Mouse (Mus musculus) kidney, embryonic 14.5 days (tissue): ENCODE results near the gene Gvin1. TPM values are rescaled to one million over a fixed set of nuclear protein-coding genes. Genes with fewer than 3 reads are reported as not detected.
"Not testable (repeated sequence)": the region's sequence is repeated elsewhere in the genome, so short reads cannot be mapped to it uniquely, and the experiment has no call there.

Experiments used
- ATAC-seq: fragments of 200-750 bp; cut with Nextera tagmentation; 2 replicates; pipeline ENCODE4 v1.8.0; 2017; ENCODE audit warnings: moderate number of reproducible peaks, mild to moderate bottlenecking, moderate TSS enrichment, moderate library complexity; ENCODE audit not compliant: low FRiP score, low TSS enrichment
- H3K27ac ChIP-seq: fragments of 300-500 bp; sonication (generic); 2 replicates; pipeline ENCODE4 v1.5.1; 2014; ENCODE audit warnings: low read depth, mild to moderate bottlenecking, low read length, moderate library complexity, mixed read lengths
- H3K27me3 ChIP-seq: fragments of 300-500 bp; sonication (generic); 2 replicates; pipeline ENCODE4 v1.6.1; 2014; ENCODE audit warnings: mild to moderate bottlenecking, low read length; ENCODE audit not compliant: control insufficient read depth, insufficient read depth
- H3K36me3 ChIP-seq: fragments of 300-500 bp; sonication (generic); 2 replicates; pipeline ENCODE4 v1.6.1; 2014; ENCODE audit warnings: low read length, mixed read lengths; ENCODE audit not compliant: control insufficient read depth, insufficient read depth
- H3K4me1 ChIP-seq: fragments of 300-500 bp; sonication (generic); 2 replicates; pipeline ENCODE4 v1.6.1; 2014; ENCODE audit warnings: low read length, mixed read lengths; ENCODE audit not compliant: control insufficient read depth, insufficient read depth
- H3K4me2 ChIP-seq: fragments of 300-500 bp; sonication (generic); replicated peaks from 2 replicates; pipeline ENCODE4 v1.6.1; 2014; ENCODE audit warnings: low read depth, mild to moderate bottlenecking, low read length
- H3K4me3 ChIP-seq: fragments of 300-500 bp; sonication (generic); 2 replicates; pipeline ENCODE4 v1.5.1; 2014; ENCODE audit warnings: mild to moderate bottlenecking, low read length
- H3K9ac ChIP-seq: fragments of 300-500 bp; sonication (generic); 2 replicates; pipeline ENCODE4 v1.6.1; 2014; ENCODE audit warnings: low read depth, mild to moderate bottlenecking, low read length, moderate library complexity
- H3K9me3 ChIP-seq: fragments of 300-500 bp; sonication (generic); 2 replicates; pipeline ENCODE4 v1.6.1; 2016; ENCODE audit warnings: low read length; ENCODE audit not compliant: control insufficient read depth
- WGBS: fragments of 180-500 bp; shearing (Covaris S2); extraction: QIAGEN DNeasy Blood & Tissue Kit; methylation state at CpG from one replicate; pipeline ENCODE4 v1.1.7; 2014; 5-methylcytosine and 5-hydroxymethylcytosine counted together
- polyA plus RNA-seq: library from polyadenylated mRNA; unstranded; fragments of >200 nt; fragmentation: Nextera tagmentation; extraction: Ambion mirVana; gene quantifications from 2 replicates; pipeline ENCODE4 v1.2.1, GENCODE M21; 2014

Gvin1 gene
- polyA plus RNA-seq = 0.55 TPM in 1 of 2 replicates, not detected in the other

DNA sequence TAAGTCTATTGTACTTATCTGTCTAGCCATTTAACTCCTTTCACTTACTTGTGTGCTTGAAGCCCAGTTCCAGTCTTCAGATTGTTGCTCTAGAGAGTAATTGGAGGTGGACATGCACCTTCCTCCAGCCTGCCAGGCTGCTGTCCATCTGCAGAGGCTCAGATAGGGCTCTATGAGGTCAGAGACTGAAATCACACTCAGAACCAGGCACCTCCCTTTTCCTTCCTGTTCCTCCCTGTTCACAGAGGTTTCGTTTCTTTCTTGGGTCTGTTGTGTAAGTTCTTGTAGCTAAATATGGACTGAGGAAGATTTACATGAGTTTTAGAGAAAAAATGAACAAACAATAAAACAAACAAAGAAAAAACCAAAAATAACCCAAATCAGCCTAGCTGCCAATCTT lies at the start of gene Gvin1:
Gene Gvin1, minus strand, starts transcription at position 150 of the 400 bp plus-strand sequence.
- H3K27me3 ChIP-seq, H3K9ac ChIP-seq, H3K4me2 ChIP-seq, H3K27ac ChIP-seq, H3K9me3 ChIP-seq, H3K36me3 ChIP-seq, ATAC-seq, H3K4me3 ChIP-seq, H3K4me1 ChIP-seq: not testable (repeated sequence)
- WGBS = 54% methylated on average over 1 of the region's 1 CpGs

DNA sequence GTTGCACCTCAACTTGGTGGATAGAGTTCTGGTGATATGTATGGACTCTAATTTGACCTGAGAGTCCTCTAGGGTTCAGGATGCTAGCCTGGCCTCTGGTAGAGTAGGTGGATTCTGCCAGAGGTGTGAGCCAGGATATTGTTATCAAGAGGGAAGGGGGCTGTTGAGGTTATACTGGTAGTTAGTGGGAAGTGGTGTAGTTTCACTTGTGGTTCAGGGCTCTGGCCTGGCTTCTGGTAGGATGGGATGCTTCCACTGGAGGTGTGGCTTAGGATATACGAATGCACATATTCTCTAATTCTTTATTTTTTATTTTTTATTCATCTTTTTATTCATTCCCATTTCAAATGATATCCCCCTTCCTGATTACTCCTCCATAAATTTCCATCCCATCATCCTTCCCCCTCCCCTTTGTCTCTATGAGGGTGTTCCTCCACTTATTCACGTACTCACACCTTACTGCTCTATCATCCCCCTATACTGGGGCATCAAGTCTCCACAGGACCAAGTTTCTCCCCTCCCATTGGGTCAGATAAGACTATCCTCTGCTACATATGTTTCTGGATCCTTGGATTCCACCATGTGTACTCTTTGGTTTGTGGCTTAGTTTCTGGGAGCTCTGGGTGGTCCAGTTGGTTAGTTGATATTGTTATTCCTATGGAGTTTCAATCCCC lies 36.9 kb upstream of the Gvin1 start:
- 80% methylated on average over 2 of the region's 2 CpGs for WGBS
- H3K36me3 ChIP-seq = no peaks in the 10 kb centered on the region
- H3K4me3 ChIP-seq = no peak overlapping the region
- no peak for ATAC-seq
- no peaks in the 10 kb centered on the region for H3K4me1 ChIP-seq
- H3K27ac ChIP-seq = no peak overlapping the region
- H3K27me3 ChIP-seq = no peaks in the 10 kb centered on the region
- no peak overlapping the region for H3K4me2 ChIP-seq
- no peak overlapping the region for H3K9ac ChIP-seq
- no peaks in the 10 kb centered on the region for H3K9me3 ChIP-seq

DNA sequence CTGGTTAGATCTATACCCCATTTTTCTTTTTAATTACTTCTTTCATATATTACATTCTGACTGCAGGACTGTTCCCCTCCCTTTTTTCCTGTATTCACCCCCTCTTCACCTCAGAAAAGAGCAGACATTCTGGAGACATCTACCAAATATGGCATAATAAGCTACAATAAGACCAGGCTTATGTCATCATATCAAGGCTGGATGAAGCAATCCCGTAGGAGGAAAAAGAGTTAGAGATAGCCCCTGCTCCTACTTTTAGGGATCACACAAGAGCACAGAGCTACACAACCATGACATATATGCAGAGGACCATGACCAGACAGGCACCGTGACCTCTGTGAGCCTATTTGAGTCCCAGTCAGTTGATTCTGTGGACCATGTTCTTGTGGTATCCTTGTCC lies 33.8 kb upstream of the Gvin1 start:
- Histone ChIP-seq H3K9me3 (no peaks in the 10 kb centered on the region), H3K27ac (no peak overlapping the region), H3K9ac (no peak overlapping the region), H3K27me3 (no peaks in the 10 kb centered on the region), H3K36me3 (no peaks in the 10 kb centered on the region), H3K4me2 (no peak overlapping the region), H3K4me1 (no peaks in the 10 kb centered on the region), H3K4me3 (no peak overlapping the region)
- WGBS = 88% methylated on average over 2 of the region's 2 CpGs
- ATAC-seq = no peak

DNA sequence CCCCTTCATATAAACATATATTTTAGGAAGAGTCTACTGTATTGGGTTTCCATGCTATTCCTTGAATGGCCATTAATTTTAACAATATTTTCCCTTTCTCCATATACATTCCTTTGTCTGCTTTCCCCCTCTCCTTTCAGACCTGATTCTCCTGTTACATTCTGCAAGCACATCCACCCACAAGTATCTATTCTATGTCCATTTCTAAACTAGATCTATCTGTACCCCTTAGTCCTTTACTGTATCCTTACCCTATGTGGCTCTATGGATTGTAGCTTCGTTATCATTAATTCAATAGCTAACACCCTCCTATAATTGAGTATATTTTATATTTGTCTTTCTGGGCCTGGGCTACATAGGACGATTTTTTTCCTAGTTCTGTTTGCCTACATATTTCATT lies 33.1 kb upstream of the Gvin1 start:
- H3K4me2 ChIP-seq = no peak overlapping the region
- no peaks in the 10 kb centered on the region for H3K4me1 ChIP-seq
- no peaks in the 10 kb centered on the region for H3K27me3 ChIP-seq
- no peak overlapping the region for H3K9ac ChIP-seq
- no peak overlapping the region for H3K4me3 ChIP-seq
- 79% methylated on average over 2 of the region's 2 CpGs for WGBS
- ATAC-seq = no peak
- no peaks in the 10 kb centered on the region for H3K36me3 ChIP-seq
- H3K27ac ChIP-seq = no peak overlapping the region
- H3K9me3 ChIP-seq = no peaks in the 10 kb centered on the region

DNA sequence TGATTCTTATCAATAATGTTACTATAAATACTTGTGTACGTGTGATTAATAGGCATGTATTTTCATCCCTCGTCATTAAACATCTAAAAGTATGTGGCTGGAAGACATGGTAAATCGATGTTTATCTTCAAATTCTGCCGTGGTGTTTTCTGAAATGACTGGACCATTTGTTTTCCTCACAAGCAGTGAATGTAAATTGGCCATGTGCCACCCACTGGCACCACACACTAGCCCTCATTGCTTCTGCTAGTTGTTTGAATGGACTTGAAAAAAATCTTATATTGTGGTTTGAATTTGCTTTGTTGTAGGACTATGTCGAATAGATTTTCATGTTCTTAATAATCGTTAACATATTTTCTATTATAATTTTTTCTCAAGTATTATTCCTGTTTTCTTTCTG lies 30.5 kb upstream of the Gvin1 start:
- H3K9me3 ChIP-seq = no peaks in the 10 kb centered on the region
- no peaks in the 10 kb centered on the region for H3K27me3 ChIP-seq
- H3K4me1 ChIP-seq = no peaks in the 10 kb centered on the region
- H3K9ac ChIP-seq = no peak overlapping the region
- H3K36me3 ChIP-seq = no peaks in the 10 kb centered on the region
- no peak overlapping the region for H3K4me2 ChIP-seq
- 84% methylated on average over 6 of the region's 6 CpGs for WGBS
- H3K4me3 ChIP-seq = no peak overlapping the region
- ATAC-seq = no peak
- no peak overlapping the region for H3K27ac ChIP-seq

DNA sequence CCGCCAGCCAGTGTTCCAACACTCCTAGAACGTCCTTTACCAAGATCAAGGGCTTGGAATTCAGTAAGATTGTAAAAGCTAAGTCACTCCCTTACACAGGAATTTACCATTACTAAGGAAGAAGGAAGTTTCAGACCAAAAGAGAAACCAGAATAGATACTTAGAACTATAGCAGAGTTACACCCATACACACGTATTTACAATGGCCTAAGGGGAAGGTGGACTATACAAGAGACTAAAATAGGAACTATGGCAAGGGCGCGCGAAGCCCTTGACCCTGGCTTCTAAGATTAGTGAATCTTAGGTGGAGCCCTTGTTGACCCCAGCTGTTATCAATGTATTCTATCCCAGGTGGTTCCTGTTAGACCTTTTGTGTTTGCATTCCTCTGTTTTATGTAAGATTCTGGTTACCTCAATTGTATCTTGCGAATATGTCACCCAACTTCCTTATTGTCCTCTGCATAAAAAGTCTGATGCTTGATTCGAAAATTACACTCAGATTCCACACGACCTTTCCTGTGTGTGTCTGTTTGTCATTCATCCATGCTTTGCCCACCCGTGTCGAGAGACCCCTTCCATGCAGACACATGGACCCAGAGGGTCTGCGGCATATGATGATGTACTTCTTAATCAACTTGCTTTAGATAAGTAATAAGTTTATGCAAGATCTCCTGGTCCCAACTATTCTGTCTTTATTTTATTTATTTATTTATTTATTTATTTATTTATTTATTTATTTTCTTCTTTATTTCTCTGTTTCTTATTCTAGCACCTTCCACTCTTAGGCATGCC lies 25.6 kb upstream of the Gvin1 start:
- not testable (repeated sequence) for H3K36me3 ChIP-seq, H3K27ac ChIP-seq, H3K4me1 ChIP-seq, H3K9me3 ChIP-seq, H3K4me2 ChIP-seq, H3K9ac ChIP-seq, ATAC-seq, H3K27me3 ChIP-seq, H3K4me3 ChIP-seq
- 90% methylated on average over 12 of the region's 12 CpGs for WGBS

DNA sequence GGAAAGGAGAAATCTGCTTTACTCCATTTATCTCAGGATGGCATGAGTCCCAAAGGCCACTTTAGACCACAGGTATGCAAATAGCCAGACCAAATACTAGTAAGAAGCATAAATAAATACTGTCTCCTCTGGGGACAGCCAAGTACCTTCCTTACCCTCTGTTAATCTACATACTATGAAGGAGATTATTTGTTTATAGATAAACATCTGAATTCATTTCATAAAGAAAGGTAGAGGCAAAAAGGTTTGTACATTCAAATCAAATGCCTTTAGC lies 22.0 kb upstream of the Gvin1 start:
- no peaks in the 10 kb centered on the region for H3K4me1 ChIP-seq
- no peaks in the 10 kb centered on the region for H3K9me3 ChIP-seq
- H3K27ac ChIP-seq = no peak overlapping the region
- no peaks in the 10 kb centered on the region for H3K36me3 ChIP-seq
- H3K4me2 ChIP-seq = no peak overlapping the region
- ATAC-seq = no peak
- H3K27me3 ChIP-seq = no peaks in the 10 kb centered on the region
- H3K4me3 ChIP-seq = no peak overlapping the region
- no peak overlapping the region for H3K9ac ChIP-seq

DNA sequence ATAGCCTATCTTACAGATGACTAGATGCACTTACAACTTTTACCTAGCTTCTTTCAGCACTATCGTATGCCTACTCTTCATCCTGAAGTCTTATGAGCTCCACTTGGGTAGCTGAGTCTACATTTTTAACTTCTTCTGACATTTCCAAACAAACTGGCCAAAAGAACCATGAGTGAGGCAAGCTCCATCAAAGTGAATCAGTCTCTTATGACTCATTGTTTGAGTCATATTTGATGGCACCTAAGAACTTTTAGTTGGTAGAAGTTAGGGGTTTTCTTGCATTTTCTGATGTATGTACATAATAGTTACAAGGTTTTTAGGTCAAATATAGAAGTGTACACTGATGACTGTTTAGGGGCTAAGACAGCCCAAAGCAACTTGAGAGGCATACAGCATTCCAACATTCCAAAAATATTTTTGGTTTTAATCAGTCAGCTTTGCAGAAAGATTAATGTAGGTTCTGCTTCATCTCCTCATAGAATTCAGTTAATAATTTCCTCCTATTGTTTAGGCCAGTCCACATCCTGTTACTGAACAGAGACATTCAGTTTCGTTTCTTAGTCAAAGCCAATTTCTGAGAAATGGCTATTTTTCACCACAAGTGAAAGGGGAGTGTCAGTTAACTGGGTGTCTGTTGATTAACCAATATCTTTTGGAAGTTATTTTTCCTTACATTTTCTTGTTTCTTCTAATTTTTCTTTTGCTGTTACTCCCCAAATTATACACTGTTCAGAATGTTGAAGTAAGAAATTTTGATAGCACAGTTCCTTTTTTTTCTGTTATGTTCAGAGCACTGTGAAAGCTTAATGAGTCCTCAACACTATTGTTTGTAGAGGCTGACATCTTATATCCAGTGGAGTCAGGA lies 21.4 kb upstream of the Gvin1 start:
- no peak overlapping the region for H3K4me2 ChIP-seq
- H3K27ac ChIP-seq = no peak overlapping the region
- no peak overlapping the region for H3K9ac ChIP-seq
- no peak overlapping the region for H3K4me3 ChIP-seq
- no peaks in the 10 kb centered on the region for H3K4me1 ChIP-seq
- WGBS = 69% methylated on average over 2 of the region's 2 CpGs
- H3K36me3 ChIP-seq = no peaks in the 10 kb centered on the region
- no peaks in the 10 kb centered on the region for H3K27me3 ChIP-seq
- ATAC-seq = no peak
- no peaks in the 10 kb centered on the region for H3K9me3 ChIP-seq

DNA sequence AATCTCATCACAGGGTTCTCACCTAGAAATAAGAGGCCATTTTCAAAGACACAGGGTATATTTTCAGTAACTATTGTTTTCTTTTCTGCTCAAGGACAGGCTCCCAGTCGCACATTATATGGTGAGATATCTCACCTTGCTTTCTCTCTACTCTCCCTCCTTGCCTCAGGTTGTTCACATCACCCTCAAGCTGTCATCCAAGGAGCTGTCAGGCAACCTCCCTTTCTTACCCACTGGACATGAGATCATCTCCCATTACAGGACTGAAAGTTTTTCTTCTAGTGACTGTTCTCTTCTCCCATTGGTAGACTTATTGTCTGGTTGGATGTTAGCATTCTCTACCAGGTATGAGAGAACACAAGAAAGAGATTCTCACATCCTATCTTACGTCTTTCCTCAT lies 20.5 kb upstream of the Gvin1 start:
- Histone ChIP-seq H3K27me3 (no peaks in the 10 kb centered on the region), H3K4me3 (no peak overlapping the region), H3K4me2 (no peak overlapping the region), H3K9me3 (no peaks in the 10 kb centered on the region), H3K27ac (no peak overlapping the region), H3K9ac (no peak overlapping the region), H3K36me3 (no peaks in the 10 kb centered on the region), H3K4me1 (no peaks in the 10 kb centered on the region)
- 83% methylated on average over 2 of the region's 2 CpGs for WGBS
- no peak for ATAC-seq
